Mouse (Mus musculus) ES-E14 (cell line): ENCODE results near the gene Lasp1. TPM values are rescaled to one million over a fixed set of nuclear protein-coding genes. Genes with fewer than 3 reads are reported as not detected.

Experiments
- DNase-seq: peaks from one replicate; pipeline ENCODE4 v3.0.0-alpha.2; 2013; ENCODE audit warnings: low read depth, low spot score
- H3K27ac ChIP-seq: 2 replicates; pipeline ENCODE4 v1.5.1; 2012; ENCODE audit warnings: low read depth, mild to moderate bottlenecking, low read length, moderate library complexity, mixed read lengths; ENCODE audit not compliant: poor library complexity, insufficient read depth, severe bottlenecking
- H3K36me3 ChIP-seq: 2 replicates; pipeline ENCODE4 v1.6.1; 2012; ENCODE audit warnings: mild to moderate bottlenecking, low read length, moderate library complexity, mixed read lengths; ENCODE audit not compliant: control insufficient read depth, poor library complexity, insufficient read depth, severe bottlenecking
- H3K4me1 ChIP-seq, 2 experiments: fragments of 150-350 bp in 1 of 2; sonication (generic) in 1 of 2; 2 replicates each; pipeline ENCODE4 v1.6.1; 2012; ENCODE audit warnings: low read length in 2 of 2, mild to moderate bottlenecking in 1 of 2, mixed read lengths in 1 of 2; ENCODE audit not compliant: control insufficient read depth in 2 of 2, insufficient read depth in 2 of 2, poor library complexity in 1 of 2
- H3K4me3 ChIP-seq, 2 experiments: fragments of 150-350 bp in 1 of 2; sonication (generic) in 1 of 2; 2 replicates each; pipeline ENCODE4 v1.5.1; 2012; ENCODE audit warnings: low read length in 2 of 2, low read depth in 1 of 2, mild to moderate bottlenecking in 1 of 2, mixed read lengths in 1 of 2; ENCODE audit not compliant: insufficient read depth in 1 of 2, poor library complexity in 1 of 2, severe bottlenecking in 1 of 2
- H3K9ac ChIP-seq: 2 replicates; pipeline ENCODE4 v1.6.1; 2012; ENCODE audit warnings: low read depth, mild to moderate bottlenecking, low read length, mixed read lengths; ENCODE audit not compliant: poor library complexity, insufficient read depth, severe bottlenecking
- H3K9me3 ChIP-seq: fragments of 150-350 bp; sonication (generic); 2 replicates; pipeline ENCODE4 v1.6.1; 2012; ENCODE audit warnings: low read depth, mild to moderate bottlenecking, low read length; ENCODE audit not compliant: control insufficient read depth, insufficient read depth
- CHD2 ChIP-seq: IDR thresholded peaks from 2 replicates; pipeline ENCODE4 v1.6.1; 2014; ENCODE audit warnings: mild to moderate bottlenecking, low read depth, low read length, inconsistent platforms
- HCFC1 ChIP-seq: IDR thresholded peaks from 2 replicates; pipeline ENCODE4 v1.6.1; 2012; ENCODE audit warnings: low read length, inconsistent platforms, borderline replicate concordance; ENCODE audit not compliant: insufficient read depth
- MAFK ChIP-seq: IDR thresholded peaks from 2 replicates; pipeline ENCODE4 v1.6.1; 2014; ENCODE audit warnings: mild to moderate bottlenecking, low read depth, low read length, inconsistent platforms; ENCODE audit not compliant: insufficient read depth
- ZC3H11A ChIP-seq: IDR thresholded peaks from 2 replicates; pipeline ENCODE4 v1.6.1; 2012; ENCODE audit warnings: low read depth, mild to moderate bottlenecking, inconsistent platforms, low read length, borderline replicate concordance
- ZNF384 ChIP-seq: IDR thresholded peaks from 2 replicates; pipeline ENCODE4 v1.6.1; 2012; ENCODE audit warnings: low read depth, low read length, inconsistent platforms
- in situ Hi-C, 2 experiments: fragments of 600-800 bp; cut with MboI; formaldehyde crosslinking; loops; one replicate each; pipeline ENCODE4 v1.15.1; 2025; ENCODE audit warnings: low sequenced_read_pairs in 2 of 2, inconsistent platforms in 1 of 2; ENCODE audit not compliant: unreplicated experiment in 2 of 2
- total RNA-seq: library from RNA; depleted of rRNA; stranded (reverse); fragments of 300-350 nt; gene quantifications from 2 replicates; pipeline ENCODE4 v1.2.3, GENCODE M21; 2012

The Lasp1 gene
- total RNA-seq, 1 experiment = 147 TPM

- Histone ChIP-seq H3K4me3 (peak within 1 kb of the TSS; percentile 80 to 87), H3K9me3 (no peaks in the 10 kb centered on the region), H3K27ac (peak within 1 kb of the TSS; percentile 34; the same call in 1 of the 2 replicates), H3K9ac (peak within 1 kb of the TSS; percentile 87), H3K36me3 (peaks cover 17% of the 10 kb centered on the region; the same call in 1 of the 2 replicates), H3K4me1 (peaks cover 0 to 8% of the 10 kb centered on the region in 2 experiments; a peak in 2 of 4 replicates)
- no peak for TF ChIP-seq ZC3H11A
- TF ChIP-seq HCFC1 = peak; percentile 88
- peak; percentile 95 for DNase-seq
- in situ Hi-C loops = no loop called here
Measured at GRCm38 (mm10) chr11:97766154-97766881, 32.5 kb upstream of the Lasp1 start, which contains the start of gene Cwc25. Gene Cwc25, minus strand, starts transcription at chr11:97766556.

GRCm38 (mm10) chr11:97769704-97770103 lies 29.1 kb upstream of the Lasp1 start:
- Histone ChIP-seq H3K9ac (no peak overlapping the region), H3K27ac (no peak overlapping the region), H3K4me3 (no peak overlapping the region), H3K9me3 (no peaks in the 10 kb centered on the region), H3K4me1 (peaks cover 0 to 6% of the 10 kb centered on the region in 2 experiments; a peak in 2 of 4 replicates), H3K36me3 (peaks cover 4% of the 10 kb centered on the region; the same call in 1 of the 2 replicates)
- no peak for TF ChIP-seq HCFC1
- DNase-seq = no peak
- in situ Hi-C loops = no loop called here

GRCm38 (mm10) chr11:97771410-97771809 lies 27.4 kb upstream of the Lasp1 start:
- Histone ChIP-seq H3K9me3 (no peaks in the 10 kb centered on the region), H3K27ac (no peak overlapping the region), H3K4me3 (no peak overlapping the region), H3K36me3 (no peaks in the 10 kb centered on the region), H3K9ac (no peak overlapping the region), H3K4me1 (peaks cover 0 to 3% of the 10 kb centered on the region in 2 experiments; a peak in 1 of 4 replicates)
- in situ Hi-C loops = no loop called here
- no peak for DNase-seq
- TF ChIP-seq CHD2 = no peak
- TF ChIP-seq ZC3H11A = no peak
- TF ChIP-seq ZNF384 = no peak
- TF ChIP-seq HCFC1 = no peak
- no peak for TF ChIP-seq MAFK

GRCm38 (mm10) chr11:97775186-97775585 lies 23.6 kb upstream of the Lasp1 start:
- no peaks in the 10 kb centered on the region for H3K9me3 ChIP-seq
- DNase-seq = no peak
- peaks cover 31% of the 10 kb centered on the region for H3K36me3 ChIP-seq
- no peak for TF ChIP-seq HCFC1
- TF ChIP-seq ZNF384 = no peak
- no peak for TF ChIP-seq ZC3H11A
- in situ Hi-C loops = no loop called here
- peaks cover 0 to 3% of the 10 kb centered on the region in 2 experiments; a peak in 1 of 4 replicates for H3K4me1 ChIP-seq
- H3K4me3 ChIP-seq = peak overlapping the region in 1 of 2 experiments; percentile 30; a peak in 3 of 4 replicates
- peak overlapping the region; percentile 24; the same call in 1 of the 2 replicates for H3K9ac ChIP-seq
- peak overlapping the region; percentile 26 for H3K27ac ChIP-seq
